Mouse (Mus musculus): Measurements from ENCODE around the gene Crtap. TPM values are rescaled to one million over a fixed set of nuclear protein-coding genes. Genes with fewer than 3 reads are reported as not detected.
"Not testable (repeated sequence)": the region's sequence is repeated elsewhere in the genome, so short reads cannot be mapped to it uniquely, and the experiment has no call there.

Gene Crtap
- polyA plus RNA-seq, 1 experiment from 2014 or later: 17.6 TPM

- Histone ChIP-seq H3K4me3 (replicated peaks) (no peak overlapping the region), H3K4me2 (replicated peaks) (no peak overlapping the region), H3K9ac (replicated peaks) (no peak overlapping the region), H3K36me3 (no peaks in the 10 kb centered on the region; the same call in 1 of the 2 replicates), H3K27ac (no peak overlapping the region), H3K27me3 (no peaks in the 10 kb centered on the region), H3K9me3 (no peaks in the 10 kb centered on the region), H3K4me1 (replicated peaks) (no peaks in the 10 kb centered on the region)
- no peak for ATAC-seq
- WGBS: 93% methylated on average over 10 of the region's 10 CpGs
These were observed 13.3 kb downstream of the Crtap start for GRCm38 (mm10) chr9:114377168-114377567.

GRCm38 (mm10) chr9:114375276-114375962 is 15.1 kb downstream of the Crtap start:
- Histone ChIP-seq H3K9ac (replicated peaks) (no peak overlapping the region), H3K27me3 (no peaks in the 10 kb centered on the region), H3K4me3 (replicated peaks) (no peak overlapping the region), H3K4me1 (replicated peaks) (no peaks in the 10 kb centered on the region), H3K4me2 (replicated peaks) (no peak overlapping the region), H3K27ac (no peak overlapping the region), H3K36me3 (no peaks in the 10 kb centered on the region; the same call in 1 of the 2 replicates), H3K9me3 (no peaks in the 10 kb centered on the region)
- 91% methylated on average over 10 of the region's 10 CpGs for WGBS
- ATAC-seq: no peak

GRCm38 (mm10) chr9:114371717-114372116 is 18.8 kb downstream of the Crtap start:
- not testable (repeated sequence) for H3K4me1 ChIP-seq (replicated peaks); H3K9ac ChIP-seq (replicated peaks); H3K9me3 ChIP-seq; H3K4me2 ChIP-seq (replicated peaks); H3K27me3 ChIP-seq; H3K27ac ChIP-seq; H3K36me3 ChIP-seq; H3K4me3 ChIP-seq (replicated peaks); ATAC-seq
- WGBS: 41% methylated on average over 5 of the region's 5 CpGs

GRCm38 (mm10) chr9:114369389-114369788 is 21.1 kb downstream of the Crtap start:
- H3K27ac ChIP-seq; H3K9me3 ChIP-seq; H3K36me3 ChIP-seq; H3K4me2 ChIP-seq (replicated peaks); ATAC-seq; H3K4me3 ChIP-seq (replicated peaks); H3K9ac ChIP-seq (replicated peaks); H3K4me1 ChIP-seq (replicated peaks); H3K27me3 ChIP-seq: not testable (repeated sequence)
- WGBS: 52% methylated on average over 5 of the region's 5 CpGs

GRCm38 (mm10) chr9:114368471-114368858 is 22.0 kb downstream of the Crtap start:
- H3K4me3 ChIP-seq (replicated peaks): peak overlapping the region; percentile 52
- 14% methylated on average over 12 of the region's 12 CpGs for WGBS
- peaks cover 3% of the 10 kb centered on the region; the same call in 1 of the 2 replicates for H3K4me1 ChIP-seq (replicated peaks)
- no peak overlapping the region for H3K27ac ChIP-seq
- peak overlapping the region; percentile 69 for H3K9ac ChIP-seq (replicated peaks)
- no peaks in the 10 kb centered on the region for H3K36me3 ChIP-seq
- H3K9me3 ChIP-seq: no peaks in the 10 kb centered on the region
- peak overlapping the region; percentile 82 for H3K4me2 ChIP-seq (replicated peaks)
- H3K27me3 ChIP-seq: peaks cover 7% of the 10 kb centered on the region
- peak; percentile 44 for ATAC-seq

- Histone ChIP-seq H3K9ac (replicated peaks) (peak overlapping the region; percentile 69), H3K27me3 (peaks cover 7% of the 10 kb centered on the region), H3K4me2 (replicated peaks) (peak overlapping the region; percentile 82), H3K9me3 (no peaks in the 10 kb centered on the region), H3K27ac (no peak overlapping the region), H3K36me3 (no peaks in the 10 kb centered on the region), H3K4me3 (replicated peaks) (peak overlapping the region; percentile 52), H3K4me1 (replicated peaks) (peaks cover 3% of the 10 kb centered on the region; the same call in 1 of the 2 replicates)
- peak; percentile 90 for ATAC-seq
- under 1% methylated on average over 48 of the region's 48 CpGs for WGBS
These were observed 22.5 kb downstream of the Crtap start for GRCm38 (mm10) chr9:114367783-114368470.

GRCm38 (mm10) chr9:114329855-114330254 is 60.6 kb downstream of the Crtap start, which contains the start of gene Bcl2a1c:
Bcl2a1c (plus strand) TSS chr9:114330135.
- WGBS: 83% methylated on average over 9 of the region's 9 CpGs
- H3K4me2 ChIP-seq (replicated peaks); H3K36me3 ChIP-seq; ATAC-seq; H3K4me1 ChIP-seq (replicated peaks); H3K9me3 ChIP-seq; H3K9ac ChIP-seq (replicated peaks); H3K27ac ChIP-seq; H3K4me3 ChIP-seq (replicated peaks); H3K27me3 ChIP-seq: not testable (repeated sequence)

- not testable (repeated sequence) for H3K4me2 ChIP-seq (replicated peaks); H3K27ac ChIP-seq; H3K9me3 ChIP-seq; H3K4me1 ChIP-seq (replicated peaks); ATAC-seq; H3K9ac ChIP-seq (replicated peaks); H3K4me3 ChIP-seq (replicated peaks); H3K27me3 ChIP-seq; H3K36me3 ChIP-seq
These were observed 62.1 kb downstream of the Crtap start for GRCm38 (mm10) chr9:114328332-114328731.

- Histone ChIP-seq H3K36me3 (no peaks in the 10 kb centered on the region), H3K9me3 (no peaks in the 10 kb centered on the region), H3K4me1 (replicated peaks) (no peaks in the 10 kb centered on the region), H3K27me3 (no peaks in the 10 kb centered on the region), H3K4me2 (replicated peaks) (no peak overlapping the region), H3K9ac (replicated peaks) (no peak overlapping the region), H3K27ac (no peak overlapping the region), H3K4me3 (replicated peaks) (no peak overlapping the region)
- WGBS: 71% methylated on average over 3 of the region's 3 CpGs
- ATAC-seq: no peak
These were observed 64.3 kb downstream of the Crtap start for GRCm38 (mm10) chr9:114326011-114326748.

Other genes starting within 250 kb of the Crtap start
- not detected in 2 replicates for gene Bcl2a1c, start 60.5 kb downstream of the Crtap start, polyA plus RNA-seq (2015; fragmentation: Nextera tagmentation; extraction: Ambion mirVana)
- gene Glb1, start 10.4 kb upstream of the Crtap start, polyA plus RNA-seq (2015; fragmentation: Nextera tagmentation; extraction: Ambion mirVana): 20.2 and 22.5 TPM in 2 replicates
- 8.8 and 9.7 TPM in 2 replicates for gene Tmppe, start 10.4 kb upstream of the Crtap start, polyA plus RNA-seq (2015; fragmentation: Nextera tagmentation; extraction: Ambion mirVana)
- not detected in 2 replicates for gene Ccr4, start 114.2 kb upstream of the Crtap start, polyA plus RNA-seq (2015; fragmentation: Nextera tagmentation; extraction: Ambion mirVana)
- not detected in 2 replicates for gene C130032M10Rik, start 125.0 kb upstream of the Crtap start, polyA plus RNA-seq (2015; fragmentation: Nextera tagmentation; extraction: Ambion mirVana)
- 0.30 and 0.32 TPM in 2 replicates for gene Trim71, start 173.7 kb upstream of the Crtap start, polyA plus RNA-seq (2015; fragmentation: Nextera tagmentation; extraction: Ambion mirVana)
- 59.5 and 63.4 TPM in 2 replicates for gene Cnot10, start 249.5 kb upstream of the Crtap start, polyA plus RNA-seq (2015; fragmentation: Nextera tagmentation; extraction: Ambion mirVana)

Data from midbrain, embryonic 13.5 days (tissue).